Mouse (Mus musculus) small intestine, adult 2 months (tissue): ENCODE data around the gene Mllt1.

Experiments used
- CTCF ChIP-seq: fragments of 200-500 bp; IDR thresholded peaks from 2 replicates; pipeline ENCODE4 v1.5.1; 2012; ENCODE audit warnings: low read depth, mild to moderate bottlenecking, control low read depth, inconsistent platforms, low read length, moderate library complexity, mixed read lengths; ENCODE audit not compliant: insufficient replicate concordance, insufficient read length; ENCODE audit errors: extremely low read depth
- POLR2A ChIP-seq: fragments of 200-500 bp; IDR thresholded peaks from 2 replicates; pipeline ENCODE4 v1.6.1; 2012; ENCODE audit warnings: low read depth, mild to moderate bottlenecking, control low read depth, inconsistent platforms, low read length, moderate library complexity

DNA sequence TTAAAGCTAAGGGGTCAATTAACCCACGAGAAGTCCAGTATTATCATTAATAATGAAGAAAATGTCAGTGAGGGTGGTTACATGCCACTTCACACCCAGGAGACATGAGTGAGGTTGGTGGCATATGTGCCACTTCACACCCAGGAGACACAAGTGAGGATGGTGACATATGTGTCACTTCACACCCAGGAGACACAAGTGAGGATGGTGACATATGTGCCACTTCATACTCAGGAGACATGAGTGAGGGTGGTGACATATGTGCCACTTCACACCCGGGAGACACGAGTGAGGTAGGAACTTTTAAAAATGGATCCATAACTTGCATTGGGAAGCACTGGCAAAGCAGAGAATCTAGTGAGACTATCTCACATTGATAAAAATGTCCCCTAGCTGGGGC, 84.0 kb downstream of the Mllt1 start:
- TF ChIP-seq CTCF (no peak), POLR2A (no peak)
